Mouse (Mus musculus): ENCODE results near the gene Kif5a. TPM values are rescaled to one million over a fixed set of nuclear protein-coding genes. Genes with fewer than 3 reads are reported as not detected.

The Kif5a gene
- polyA plus RNA-seq, 1 experiment from 2014 or later = 94.7 TPM

GRCm38 (mm10) chr10:127190398-127191190 is 72.6 kb downstream of the Kif5a start:
- H3K9ac ChIP-seq (replicated peaks; ENCODE audit: low read length) = no peak overlapping the region
- no peaks in the 10 kb centered on the region for H3K9me3 ChIP-seq (ENCODE audit: control insufficient read depth, low read length)
- H3K27me3 ChIP-seq (ENCODE audit: control insufficient read depth, insufficient read depth, low read length) = no peaks in the 10 kb centered on the region
- H3K27ac ChIP-seq (replicated peaks; ENCODE audit: low read depth, low read length) = 0 out of 2 replicates have a peak overlapping the region, but pooled peaks have one; percentile 26
- H3K36me3 ChIP-seq (ENCODE audit: control insufficient read depth, insufficient read depth, low read length) = peaks cover 29% of the 10 kb centered on the region
- peak overlapping the region; percentile 98 for H3K4me2 ChIP-seq (ENCODE audit: low read length)
- DNase-seq (no peak), ATAC-seq (ENCODE audit: low FRiP score, low TSS enrichment) (no peak)
- H3K4me3 ChIP-seq (replicated peaks; ENCODE audit: low read depth, low read length) = no peak overlapping the region
- 36% methylated on average over 14 of the region's 14 CpGs for WGBS
- H3K4me1 ChIP-seq (ENCODE audit: control insufficient read depth, insufficient read depth, low read length) = peaks cover 34% of the 10 kb centered on the region

GRCm38 (mm10) chr10:127189651-127190381 is 73.3 kb downstream of the Kif5a start, which contains the start of gene Arhgef25:
TSS of gene Arhgef25 (minus strand) at chr10:127190083.
- Histone ChIP-seq H3K27ac (replicated peaks; ENCODE audit: low read depth, low read length) (peak within 1 kb of the TSS; percentile 74), H3K9ac (replicated peaks; ENCODE audit: low read length) (peak within 1 kb of the TSS; percentile 85)
- no peak for ATAC-seq (ENCODE audit: low FRiP score, low TSS enrichment)

GRCm38 (mm10) chr10:127189116-127189650 is 74.0 kb downstream of the Kif5a start:
- DNase-seq = peak; percentile 58
- H3K4me2 ChIP-seq (ENCODE audit: low read length) = peak overlapping the region; percentile 98
- peak overlapping the region; percentile 65 for H3K4me3 ChIP-seq (replicated peaks; ENCODE audit: low read depth, low read length)
- peak overlapping the region; percentile 85 for H3K9ac ChIP-seq (replicated peaks; ENCODE audit: low read length)
- ATAC-seq (ENCODE audit: low FRiP score, low TSS enrichment) = peak; percentile 5; the same call in 1 of the 2 replicates
- H3K4me1 ChIP-seq (ENCODE audit: control insufficient read depth, insufficient read depth, low read length) = peaks cover 25% of the 10 kb centered on the region
- under 1% methylated on average over 26 of the region's 26 CpGs for WGBS
- H3K27ac ChIP-seq (replicated peaks; ENCODE audit: low read depth, low read length) = peak overlapping the region; percentile 74
- no peaks in the 10 kb centered on the region for H3K27me3 ChIP-seq (ENCODE audit: control insufficient read depth, insufficient read depth, low read length)
- peaks cover 29% of the 10 kb centered on the region for H3K36me3 ChIP-seq (ENCODE audit: control insufficient read depth, insufficient read depth, low read length)
- H3K9me3 ChIP-seq (ENCODE audit: control insufficient read depth, low read length) = no peaks in the 10 kb centered on the region

More at GRCm38 (mm10) chr10:127189651-127190381, 73.3 kb downstream of the Kif5a start, which contains the start of gene Arhgef25:
- DNase-seq = peak; percentile 46
- peaks cover 29% of the 10 kb centered on the region for H3K36me3 ChIP-seq (ENCODE audit: control insufficient read depth, insufficient read depth, low read length)
- peak within 1 kb of the TSS; percentile 65 for H3K4me3 ChIP-seq (replicated peaks; ENCODE audit: low read depth, low read length)
- H3K9me3 ChIP-seq (ENCODE audit: control insufficient read depth, low read length) = no peaks in the 10 kb centered on the region
- no peaks in the 10 kb centered on the region for H3K27me3 ChIP-seq (ENCODE audit: control insufficient read depth, insufficient read depth, low read length)
- peaks cover 31% of the 10 kb centered on the region for H3K4me1 ChIP-seq (ENCODE audit: control insufficient read depth, insufficient read depth, low read length)
- H3K4me2 ChIP-seq (ENCODE audit: low read length) = peak within 1 kb of the TSS; percentile 98
- WGBS = 2% methylated on average over 35 of the region's 35 CpGs

DNA sequence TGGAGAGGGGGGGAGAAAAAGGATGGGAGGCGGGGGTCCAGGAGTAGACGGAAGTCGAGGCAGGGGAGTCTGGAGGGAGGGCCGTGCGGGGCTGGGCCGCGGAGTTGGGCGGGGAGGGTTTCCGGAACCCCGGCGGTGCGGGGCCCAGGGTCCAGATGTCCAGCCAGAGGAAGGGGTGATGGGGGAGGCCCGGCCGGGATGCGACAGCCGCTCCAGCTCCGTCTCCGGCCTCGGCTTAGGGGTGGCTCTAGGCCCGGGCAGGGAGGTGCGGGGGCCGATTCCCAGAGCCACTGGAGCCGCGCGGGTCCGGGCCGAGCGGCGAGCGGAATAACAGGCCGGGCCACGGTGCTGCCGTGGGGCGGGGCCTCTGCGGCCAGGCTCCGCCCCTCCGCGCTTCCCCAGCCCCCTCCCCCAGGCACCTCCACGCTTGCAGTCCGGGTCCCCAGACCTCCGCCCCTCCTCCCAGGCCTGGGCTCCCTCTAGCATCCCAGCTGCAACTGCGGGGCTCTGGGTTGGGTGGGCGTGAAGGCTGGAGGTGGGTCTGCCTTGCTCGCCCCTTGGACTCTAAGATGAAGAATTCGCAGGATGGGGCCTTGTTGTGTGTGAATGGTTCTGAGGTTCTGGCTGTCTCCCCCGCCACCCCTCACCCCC is 74.6 kb downstream of the Kif5a start:
- Histone ChIP-seq H3K4me1 (ENCODE audit: control insufficient read depth, insufficient read depth, low read length) (peaks cover 28% of the 10 kb centered on the region), H3K27ac (replicated peaks; ENCODE audit: low read depth, low read length) (peak overlapping the region; percentile 74)
- 0% methylated on average over 25 of the region's 46 CpGs for WGBS

DNA sequence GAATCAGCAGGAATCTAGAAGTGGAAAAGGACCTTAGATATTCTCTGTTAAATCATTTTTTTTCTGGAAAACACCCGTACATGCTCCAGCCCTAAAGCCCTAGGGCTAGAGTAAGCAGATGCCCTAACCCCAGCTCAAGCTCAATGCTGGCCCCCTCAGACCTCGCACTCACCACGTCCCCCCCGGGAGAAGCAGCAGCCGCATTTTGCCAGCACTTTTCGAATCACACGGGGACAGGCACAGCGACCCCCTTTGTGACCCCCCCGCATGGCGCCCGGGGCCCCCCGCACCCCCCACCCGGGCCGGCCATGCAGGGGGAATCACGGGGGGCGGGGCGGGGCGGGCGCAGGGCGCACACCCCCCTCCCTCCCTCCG is 75.1 kb downstream of the Kif5a start:
- Histone ChIP-seq H3K4me2 (ENCODE audit: low read length) (peak overlapping the region; percentile 98), H3K9ac (replicated peaks; ENCODE audit: low read length) (peak overlapping the region; percentile 85), H3K9me3 (ENCODE audit: control insufficient read depth, low read length) (no peaks in the 10 kb centered on the region), H3K27me3 (ENCODE audit: control insufficient read depth, insufficient read depth, low read length) (no peaks in the 10 kb centered on the region), H3K36me3 (ENCODE audit: control insufficient read depth, insufficient read depth, low read length) (peaks cover 24% of the 10 kb centered on the region), H3K4me3 (replicated peaks; ENCODE audit: low read depth, low read length) (peak overlapping the region; percentile 65), H3K4me1 (ENCODE audit: control insufficient read depth, insufficient read depth, low read length) (peaks cover 30% of the 10 kb centered on the region), H3K27ac (replicated peaks; ENCODE audit: low read depth, low read length) (peak overlapping the region; percentile 74)
- WGBS = 1% methylated on average over 21 of the region's 21 CpGs
- DNase-seq = peak; percentile 41
- peak; percentile 3; the same call in 1 of the 2 replicates for ATAC-seq (ENCODE audit: low FRiP score, low TSS enrichment)

More for the DNA sequence above, 74.6 kb downstream of the Kif5a start:
- no peaks in the 10 kb centered on the region for H3K27me3 ChIP-seq (ENCODE audit: control insufficient read depth, insufficient read depth, low read length)
- peak; percentile 87 for ATAC-seq (ENCODE audit: low FRiP score, low TSS enrichment)
- DNase-seq = peak; percentile 86
- H3K4me2 ChIP-seq (ENCODE audit: low read length) = peak overlapping the region; percentile 98
- H3K4me3 ChIP-seq (replicated peaks; ENCODE audit: low read depth, low read length) = peak overlapping the region; percentile 65
- peak overlapping the region; percentile 85 for H3K9ac ChIP-seq (replicated peaks; ENCODE audit: low read length)
- peaks cover 29% of the 10 kb centered on the region for H3K36me3 ChIP-seq (ENCODE audit: control insufficient read depth, insufficient read depth, low read length)
- no peaks in the 10 kb centered on the region for H3K9me3 ChIP-seq (ENCODE audit: control insufficient read depth, low read length)

DNA sequence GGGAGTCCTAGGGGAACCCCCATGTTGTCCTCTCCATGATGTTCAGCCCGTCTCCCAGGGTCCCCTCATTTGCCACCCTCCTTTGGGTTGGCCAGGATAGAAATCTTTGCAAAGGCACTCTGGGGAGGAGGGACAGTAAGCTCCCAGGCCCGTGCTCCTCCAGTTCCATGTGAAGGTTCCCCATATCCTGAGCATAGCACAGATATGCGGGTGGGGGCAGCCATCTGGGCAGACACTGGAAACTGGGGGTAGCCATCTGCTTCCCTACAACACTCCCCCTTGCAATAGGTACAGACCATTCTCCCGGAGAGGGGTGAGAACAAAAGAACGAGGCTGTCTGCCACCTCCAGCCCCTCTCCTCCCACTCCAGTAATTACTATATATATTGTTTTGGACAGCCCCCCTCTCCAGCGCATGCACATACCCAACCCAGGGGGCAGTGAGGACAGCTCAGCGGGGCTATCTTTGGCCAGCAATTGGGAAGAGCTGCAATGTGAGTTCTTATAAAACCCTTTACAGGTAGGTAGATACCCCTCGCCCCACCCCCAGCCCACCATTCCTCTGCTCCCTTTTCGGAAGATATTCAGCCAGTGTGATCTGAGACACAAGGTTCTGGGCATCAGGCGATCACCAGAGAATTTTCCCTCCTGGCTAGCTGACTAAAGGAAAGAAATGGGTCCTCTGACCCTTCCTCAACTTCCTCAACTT is 75.6 kb downstream of the Kif5a start:
- Histone ChIP-seq H3K27ac (replicated peaks; ENCODE audit: low read depth, low read length) (peak overlapping the region; percentile 74; the same call in 1 of the 2 replicates), H3K27me3 (ENCODE audit: control insufficient read depth, insufficient read depth, low read length) (no peaks in the 10 kb centered on the region), H3K36me3 (ENCODE audit: control insufficient read depth, insufficient read depth, low read length) (peaks cover 18% of the 10 kb centered on the region), H3K4me2 (ENCODE audit: low read length) (peak overlapping the region; percentile 98), H3K4me3 (replicated peaks; ENCODE audit: low read depth, low read length) (peak overlapping the region; percentile 65), H3K9me3 (ENCODE audit: control insufficient read depth, low read length) (no peaks in the 10 kb centered on the region), H3K4me1 (ENCODE audit: control insufficient read depth, insufficient read depth, low read length) (peaks cover 30% of the 10 kb centered on the region), H3K9ac (replicated peaks; ENCODE audit: low read length) (peak overlapping the region; percentile 85)
- ATAC-seq (ENCODE audit: low FRiP score, low TSS enrichment) (no peak), DNase-seq (no peak)
- 40% methylated on average over 10 of the region's 10 CpGs for WGBS

DNA sequence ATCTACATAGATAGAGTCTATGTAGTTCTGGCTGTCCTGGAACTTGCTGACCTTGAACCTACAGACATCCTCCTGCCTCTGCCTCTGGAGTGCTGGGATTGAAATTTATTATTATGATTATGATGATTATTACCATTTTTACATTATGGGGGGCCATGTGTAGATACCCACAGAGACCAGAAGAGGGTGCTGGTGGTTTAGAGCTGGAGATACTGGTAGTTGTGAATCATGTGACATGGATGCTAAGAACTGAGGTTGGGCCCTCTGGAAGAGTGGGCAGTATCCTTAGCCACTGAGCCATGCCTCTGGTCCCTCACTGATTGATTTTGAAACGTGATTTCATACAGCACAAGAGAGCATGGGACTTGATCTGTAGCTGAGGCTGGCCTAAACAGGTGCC is 76.7 kb downstream of the Kif5a start:
- peaks cover 30% of the 10 kb centered on the region for H3K4me1 ChIP-seq (ENCODE audit: control insufficient read depth, insufficient read depth, low read length)
- no peak for DNase-seq
- H3K4me2 ChIP-seq (ENCODE audit: low read length) = no peak overlapping the region
- ATAC-seq (ENCODE audit: low FRiP score, low TSS enrichment) = no peak
- no peak overlapping the region for H3K9ac ChIP-seq (replicated peaks; ENCODE audit: low read length)
- 93% methylated on average over 1 of the region's 1 CpGs for WGBS
- H3K27me3 ChIP-seq (ENCODE audit: control insufficient read depth, insufficient read depth, low read length) = no peaks in the 10 kb centered on the region
- H3K4me3 ChIP-seq (replicated peaks; ENCODE audit: low read depth, low read length) = no peak overlapping the region
- H3K9me3 ChIP-seq (ENCODE audit: control insufficient read depth, low read length) = no peaks in the 10 kb centered on the region
- H3K36me3 ChIP-seq (ENCODE audit: control insufficient read depth, insufficient read depth, low read length) = peaks cover 10% of the 10 kb centered on the region
- no peak overlapping the region for H3K27ac ChIP-seq (replicated peaks; ENCODE audit: low read depth, low read length)

DNA sequence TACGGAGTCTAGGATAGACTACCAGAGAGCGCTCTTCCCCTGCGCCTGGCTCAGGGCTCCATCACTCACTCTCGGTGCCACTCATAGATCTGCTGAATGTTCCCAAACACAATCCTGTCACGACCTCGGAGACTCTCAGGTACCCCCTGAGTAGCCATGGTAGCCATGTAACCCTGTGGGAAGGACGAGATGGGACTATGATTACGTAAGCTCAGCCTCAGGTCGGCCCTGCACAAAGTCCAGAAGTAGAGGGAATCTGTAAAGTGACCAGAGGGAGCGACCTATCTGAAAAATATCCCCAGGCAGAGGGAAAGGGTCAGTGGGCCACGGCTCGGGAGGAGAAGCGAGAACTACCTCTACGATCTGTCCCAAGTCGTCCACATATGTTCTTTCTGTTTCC is 77.6 kb downstream of the Kif5a start:
- H3K4me1 ChIP-seq (ENCODE audit: control insufficient read depth, insufficient read depth, low read length) = peaks cover 30% of the 10 kb centered on the region
- 0 out of 2 replicates have a peak, but pooled peaks cover 3% of the 10 kb centered on the region for H3K27me3 ChIP-seq (ENCODE audit: control insufficient read depth, insufficient read depth, low read length)
- WGBS = 90% methylated on average over 15 of the region's 15 CpGs
- no peak overlapping the region for H3K4me3 ChIP-seq (replicated peaks; ENCODE audit: low read depth, low read length)
- no peak overlapping the region for H3K9ac ChIP-seq (replicated peaks; ENCODE audit: low read length)
- H3K9me3 ChIP-seq (ENCODE audit: control insufficient read depth, low read length) = no peaks in the 10 kb centered on the region
- H3K27ac ChIP-seq (replicated peaks; ENCODE audit: low read depth, low read length) = no peak overlapping the region
- ATAC-seq (ENCODE audit: low FRiP score, low TSS enrichment) (no peak), DNase-seq (no peak)
- no peak overlapping the region for H3K4me2 ChIP-seq (ENCODE audit: low read length)
- H3K36me3 ChIP-seq (ENCODE audit: control insufficient read depth, insufficient read depth, low read length) = peaks cover 2% of the 10 kb centered on the region
